Comparison of ENCODE assay signal across 8 mouse cellular contexts in the genomic region with DNA sequence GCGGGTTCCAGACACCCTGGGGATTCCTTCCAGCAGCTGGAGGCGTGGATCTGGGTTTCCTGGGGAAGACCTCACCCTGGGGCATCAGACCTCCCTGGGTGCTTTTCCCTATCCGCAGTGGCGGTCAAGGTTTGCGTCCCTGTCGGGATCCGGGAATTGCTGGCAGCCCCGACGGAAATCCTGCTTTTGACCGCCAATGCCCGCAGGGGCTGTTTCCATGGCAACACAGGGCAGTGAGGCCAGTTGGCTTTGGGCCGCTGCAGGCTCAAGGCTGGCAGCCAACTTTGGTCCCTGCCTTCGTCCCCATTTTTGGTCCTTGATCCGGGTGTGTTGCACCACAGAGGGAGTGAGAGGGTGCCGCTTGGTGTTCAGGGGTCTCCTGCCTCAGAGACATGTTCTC. TPM values are rescaled to one million over a fixed set of nuclear protein-coding genes. Genes with fewer than 3 reads are reported as not detected.
DNase-seq lines count a peak whose midpoint lies in the region; ATAC-seq lines count a peak whose summit lies in the region.

No protein-coding gene starts in this region.

- peaks cover 68% of the 10 kb centered on the region for H3K27me3 ChIP-seq in forebrain, embryonic 10.5 days (ENCODE audit: poor library complexity, severe bottlenecking)
- H3K27me3 ChIP-seq in heart, embryonic 15.5 days: peaks cover 18% of the 10 kb centered on the region
- H3K27me3 ChIP-seq in liver, embryonic 11.5 days (replicated peaks; ENCODE audit: control insufficient read depth, insufficient read depth, low read length): peaks cover 51% of the 10 kb centered on the region
- H3K27me3 ChIP-seq in neural tube, embryonic 12.5 days (replicated peaks): peaks cover 44% of the 10 kb centered on the region

- peak; percentile 93 for DNase-seq in MN1 (ENCODE audit: low spot score)
- DNase-seq in brain, adult 2 months (ENCODE audit: low read depth, low spot score): peak; percentile 77
- DNase-seq in forebrain, embryonic 10.5 days (ENCODE audit: extremely low spot score, low spot score): peak; percentile 83
- DNase-seq in kidney, postnatal 10 days: peak; percentile 91
- no peak for DNase-seq in liver, embryonic 11.5 days (ENCODE audit: low spot score)

- ATAC-seq in heart, embryonic 15.5 days (replicated peaks; ENCODE audit: insufficient number of reproducible peaks, insufficient read depth, low FRiP score, low read depth): no peak
- no peak for ATAC-seq in liver, embryonic 11.5 days (replicated peaks; ENCODE audit: low FRiP score)
- ATAC-seq in neural tube, embryonic 12.5 days (ENCODE audit: low FRiP score, low read depth): no peak
- no peak for ATAC-seq in inflammation-experienced regulatory T-cells, adult 6 months

- peak overlapping the region; percentile 75 for H3K27ac ChIP-seq in forebrain, embryonic 10.5 days
- H3K27ac ChIP-seq in heart, embryonic 15.5 days: peak overlapping the region; percentile 42; the same call in 1 of the 2 replicates
- no peak overlapping the region for H3K27ac ChIP-seq in liver, embryonic 11.5 days (ENCODE audit: low read depth, low read length)
- H3K27ac ChIP-seq in neural tube, embryonic 12.5 days: no peak overlapping the region

- H3K4me3 ChIP-seq in forebrain, embryonic 10.5 days: peak overlapping the region; percentile 40
- peak overlapping the region; percentile 19 for H3K4me3 ChIP-seq in heart, embryonic 15.5 days
- peak overlapping the region; percentile 5; the same call in 1 of the 2 replicates for H3K4me3 ChIP-seq in liver, embryonic 11.5 days (ENCODE audit: low read depth, low read length)
- no peak overlapping the region; the same call in 1 of the 2 replicates for H3K4me3 ChIP-seq in neural tube, embryonic 12.5 days

- WGBS in forebrain, embryonic 10.5 days: 1% methylated on average over 15 of the region's 15 CpGs
- WGBS in heart, embryonic 15.5 days: 6% methylated on average over 15 of the region's 15 CpGs
- WGBS in liver, embryonic 11.5 days: 4% methylated on average over 15 of the region's 15 CpGs
- under 1% methylated on average over 15 of the region's 15 CpGs for WGBS in neural tube, embryonic 12.5 days

- H3K9ac ChIP-seq in heart, embryonic 15.5 days: peak overlapping the region; percentile 1; the same call in 1 of the 2 replicates
- no peak overlapping the region for H3K9ac ChIP-seq in liver, embryonic 11.5 days (ENCODE audit: low read depth, low read length)
- no peak overlapping the region for H3K9ac ChIP-seq in neural tube, embryonic 12.5 days

- no peaks in the 10 kb centered on the region for H3K36me3 ChIP-seq in forebrain, embryonic 10.5 days (replicated peaks)
- H3K36me3 ChIP-seq in heart, embryonic 15.5 days: no peaks in the 10 kb centered on the region
- no peaks in the 10 kb centered on the region for H3K36me3 ChIP-seq in liver, embryonic 11.5 days (ENCODE audit: control insufficient read depth, insufficient read depth, low read length)
- no peaks in the 10 kb centered on the region for H3K36me3 ChIP-seq in neural tube, embryonic 12.5 days

- H3K4me2 ChIP-seq in heart, embryonic 15.5 days: peak overlapping the region; percentile 49
- H3K4me2 ChIP-seq in liver, embryonic 11.5 days: peak overlapping the region; percentile 66
- peak overlapping the region; percentile 49 for H3K4me2 ChIP-seq in neural tube, embryonic 12.5 days (replicated peaks)

- peaks cover 51% of the 10 kb centered on the region for H3K4me1 ChIP-seq in forebrain, embryonic 10.5 days
- peaks cover 26% of the 10 kb centered on the region for H3K4me1 ChIP-seq in heart, embryonic 15.5 days (replicated peaks)
- peaks cover 16% of the 10 kb centered on the region for H3K4me1 ChIP-seq in liver, embryonic 11.5 days (replicated peaks; ENCODE audit: control insufficient read depth, insufficient read depth, low read length)
- H3K4me1 ChIP-seq in neural tube, embryonic 12.5 days: peaks cover 26% of the 10 kb centered on the region; the same call in 1 of the 2 replicates

- H3K9me3 ChIP-seq in forebrain, embryonic 10.5 days: no peaks in the 10 kb centered on the region
- H3K9me3 ChIP-seq in heart, embryonic 15.5 days (replicated peaks): no peaks in the 10 kb centered on the region
- H3K9me3 ChIP-seq in liver, embryonic 11.5 days (ENCODE audit: control insufficient read depth, low read length): no peaks in the 10 kb centered on the region
- no peaks in the 10 kb centered on the region for H3K9me3 ChIP-seq in neural tube, embryonic 12.5 days

RNA-seq across cellular contexts. Expression of a gene that starts 1.0 kb away (rescaled TPM):
- polyA plus RNA-seq in forebrain, embryonic 10.5 days (2016; fragmentation: Nextera tagmentation; extraction: Ambion mirVana): 0.06 and 0.11 TPM in 2 replicates
- polyA plus RNA-seq in heart, embryonic 15.5 days (2015; fragmentation: Nextera tagmentation; extraction: Ambion mirVana): 0.42 and 1.0 TPM in 2 replicates
- 0.23 and 0.73 TPM in 2 replicates for polyA plus RNA-seq in liver, embryonic 11.5 days (2014; fragmentation: Nextera tagmentation; extraction: Ambion mirVana)
- 0.22 and 0.28 TPM in 2 replicates for polyA plus RNA-seq in neural tube, embryonic 12.5 days (2016; fragmentation: Nextera tagmentation; extraction: Ambion mirVana)
- polyA plus RNA-seq in inflammation-experienced regulatory T-cells, adult 6 months (2017; shearing (Covaris generic)): 1 to 10 TPM; 1.9 to 6.6 (median 3.3) TPM

RNA-seq across cellular contexts. Expression of a gene that starts 36.2 kb away (rescaled TPM):
- 5.8 and 7.4 TPM in 2 replicates for polyA plus RNA-seq in forebrain, embryonic 10.5 days (2016; fragmentation: Nextera tagmentation; extraction: Ambion mirVana)
- 6.3 and 8.5 TPM in 2 replicates for polyA plus RNA-seq in heart, embryonic 15.5 days (2015; fragmentation: Nextera tagmentation; extraction: Ambion mirVana)
- polyA plus RNA-seq in liver, embryonic 11.5 days (2014; fragmentation: Nextera tagmentation; extraction: Ambion mirVana): 5.1 and 6.1 TPM in 2 replicates
- polyA plus RNA-seq in neural tube, embryonic 12.5 days (2016; fragmentation: Nextera tagmentation; extraction: Ambion mirVana): 10.5 TPM in 2 replicates
- 1 to 10 TPM; 1.6 to 2.4 (median 2.4) TPM for polyA plus RNA-seq in inflammation-experienced regulatory T-cells, adult 6 months (2017; shearing (Covaris generic))

RNA-seq across cellular contexts. Expression of a gene that starts 52.5 kb away (rescaled TPM):
- polyA plus RNA-seq in forebrain, embryonic 10.5 days (2016; fragmentation: Nextera tagmentation; extraction: Ambion mirVana): 29.7 and 32.2 TPM in 2 replicates
- 37.0 and 40.0 TPM in 2 replicates for polyA plus RNA-seq in heart, embryonic 15.5 days (2015; fragmentation: Nextera tagmentation; extraction: Ambion mirVana)
- polyA plus RNA-seq in liver, embryonic 11.5 days (2014; fragmentation: Nextera tagmentation; extraction: Ambion mirVana): 27.8 and 32.2 TPM in 2 replicates
- polyA plus RNA-seq in neural tube, embryonic 12.5 days (2016; fragmentation: Nextera tagmentation; extraction: Ambion mirVana): 27.3 and 29.6 TPM in 2 replicates
- polyA plus RNA-seq in inflammation-experienced regulatory T-cells, adult 6 months (2017; shearing (Covaris generic)): 10 to 100 TPM; 14.2 to 23.1 (median 17.9) TPM

Comparison
In these comparisons a context has a peak if more than half of its experiments do, and no peak if none do; other contexts are left out.
1. H3K27ac ChIP-seq: peak in forebrain, embryonic 10.5 days (single experiment) and heart, embryonic 15.5 days (single experiment); none in liver, embryonic 11.5 days (single experiment) and neural tube, embryonic 12.5 days (single experiment).
2. Peak in every context shown above with its lines, with median percentiles within 50 percentile points of each other: H3K4me2 ChIP-seq.